Mouse (Mus musculus): ENCODE measurements around the gene Flvcr1.
"Not testable (repeated sequence)": the region's sequence is repeated elsewhere in the genome, so short reads cannot be mapped to it uniquely, and the experiment has no call there.

Flvcr1 gene

GRCm38 (mm10) chr1:191041352-191041751 lies 15.4 kb upstream of the Flvcr1 start:
- DNase-seq (ENCODE audit: low spot score in 2 of 2), result no peak

- no peak for DNase-seq (ENCODE audit: low spot score in 2 of 2)
Measured at GRCm38 (mm10) chr1:191037999-191038398, 12.0 kb upstream of the Flvcr1 start.

GRCm38 (mm10) chr1:191036554-191037334 lies 10.8 kb upstream of the Flvcr1 start, which contains the start of gene Spata45:
Gene Spata45 (plus strand): TSS chr1:191036639.
- no peak for DNase-seq (ENCODE audit: low spot score in 2 of 2)

GRCm38 (mm10) chr1:191035649-191036048 lies 9.7 kb upstream of the Flvcr1 start:
- DNase-seq (ENCODE audit: low spot score in 2 of 2), result no peak

- DNase-seq (ENCODE audit: low spot score in 2 of 2), result not testable (repeated sequence)
Measured at GRCm38 (mm10) chr1:191030922-191031425, 5.0 kb upstream of the Flvcr1 start.

- no peak for DNase-seq (ENCODE audit: low spot score in 2 of 2)
Measured at GRCm38 (mm10) chr1:191030182-191030581, 4.2 kb upstream of the Flvcr1 start.

GRCm38 (mm10) chr1:191025016-191026012 lies 644 bp downstream of the Flvcr1 start:
- DNase-seq (ENCODE audit: low spot score in 2 of 2), result peak; percentile 20 to 25

GRCm38 (mm10) chr1:191023806-191024205 lies 2.2 kb downstream of the Flvcr1 start:
- not testable (repeated sequence) for DNase-seq (ENCODE audit: low spot score in 2 of 2)

GRCm38 (mm10) chr1:191023140-191023539 lies 2.8 kb downstream of the Flvcr1 start:
- DNase-seq (ENCODE audit: low spot score in 2 of 2), result no peak

GRCm38 (mm10) chr1:191021016-191021415 lies 4.9 kb downstream of the Flvcr1 start:
- no peak for DNase-seq (ENCODE audit: low spot score in 2 of 2)

- no peak for DNase-seq (ENCODE audit: low spot score in 2 of 2)
Measured at GRCm38 (mm10) chr1:191020217-191020924, 5.6 kb downstream of the Flvcr1 start.

GRCm38 (mm10) chr1:191019803-191020202 lies 6.2 kb downstream of the Flvcr1 start:
- DNase-seq (ENCODE audit: low spot score in 2 of 2), result no peak

- DNase-seq (ENCODE audit: low spot score in 2 of 2), result no peak
Measured at GRCm38 (mm10) chr1:191014271-191014670, 11.7 kb downstream of the Flvcr1 start.

- no peak for DNase-seq (ENCODE audit: low spot score in 2 of 2)
Measured at GRCm38 (mm10) chr1:191008707-191009106, 17.3 kb downstream of the Flvcr1 start.

- DNase-seq (ENCODE audit: low spot score in 2 of 2), result no peak
Measured at GRCm38 (mm10) chr1:191002201-191002600, 23.8 kb downstream of the Flvcr1 start.

- DNase-seq (ENCODE audit: low spot score in 2 of 2), result no peak
Measured at GRCm38 (mm10) chr1:191000686-191001085, 25.3 kb downstream of the Flvcr1 start.

- no peak for DNase-seq (ENCODE audit: low spot score in 2 of 2)
Measured at GRCm38 (mm10) chr1:190998027-190998426, 27.9 kb downstream of the Flvcr1 start.

GRCm38 (mm10) chr1:190996346-190996877 lies 29.5 kb downstream of the Flvcr1 start:
- DNase-seq (ENCODE audit: low spot score in 2 of 2), result no peak

GRCm38 (mm10) chr1:190995548-190995947 lies 30.4 kb downstream of the Flvcr1 start:
- peak in 1 of 2 experiments; percentile 16 for DNase-seq (ENCODE audit: low spot score in 2 of 2)

GRCm38 (mm10) chr1:190989437-190990082 lies 36.4 kb downstream of the Flvcr1 start:
- DNase-seq (ENCODE audit: low spot score in 2 of 2), result no peak

- DNase-seq (ENCODE audit: low spot score in 2 of 2), result no peak
Measured at GRCm38 (mm10) chr1:190981412-190981811, 44.5 kb downstream of the Flvcr1 start.
